Mouse (Mus musculus) mouse embryonic stem cell (cell line): ENCODE measurements around the gene Tm4sf5.
"Not testable (repeated sequence)": the region's sequence is repeated elsewhere in the genome, so short reads cannot be mapped to it uniquely, and the experiment has no call there.

Experiments used
- in situ Hi-C, 2 experiments: fragments of 300-500 bp; cut with MboI; formaldehyde crosslinking; loops; 1 replicate in 1 of 2; 3 replicates in 1 of 2; pipeline ENCODE4 v1.14.3; 2019 to 2020; ENCODE audit warnings: low sequenced_read_pairs in 2 of 2, low pct_unique_long_range_greater_than_20kb in 1 of 2, mixed read lengths in 1 of 2; ENCODE audit not compliant: unreplicated experiment in 1 of 2

Tm4sf5 gene

DNA sequence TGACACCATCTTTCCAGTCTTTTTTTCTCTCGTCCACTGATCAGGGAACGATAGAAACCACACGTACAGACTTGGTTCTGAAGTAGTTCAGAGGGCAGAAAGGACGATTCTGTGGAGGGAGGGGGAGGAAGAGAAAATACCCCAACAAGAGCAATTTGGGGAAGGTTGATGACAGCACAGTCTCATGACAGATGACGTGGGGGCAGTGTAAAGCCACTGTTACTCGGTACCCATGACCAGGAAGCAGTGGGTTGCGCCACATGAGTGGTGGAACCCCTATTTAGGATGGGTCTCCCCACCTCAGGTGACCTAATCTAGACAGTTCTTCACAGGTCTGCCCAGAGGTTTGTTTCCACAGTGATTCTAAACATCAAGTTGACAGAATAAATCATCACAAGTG is 23.6 kb downstream of the Tm4sf5 start:
- in situ Hi-C loops = loop anchor here (5.0 to 10.0 kb wide), 2 partner anchors 86 to 89 kb away; partner anchors contain the start of genes 4930544D05Rik (in 2 of the 2) and Chrne (in 2 of the 2)

DNA sequence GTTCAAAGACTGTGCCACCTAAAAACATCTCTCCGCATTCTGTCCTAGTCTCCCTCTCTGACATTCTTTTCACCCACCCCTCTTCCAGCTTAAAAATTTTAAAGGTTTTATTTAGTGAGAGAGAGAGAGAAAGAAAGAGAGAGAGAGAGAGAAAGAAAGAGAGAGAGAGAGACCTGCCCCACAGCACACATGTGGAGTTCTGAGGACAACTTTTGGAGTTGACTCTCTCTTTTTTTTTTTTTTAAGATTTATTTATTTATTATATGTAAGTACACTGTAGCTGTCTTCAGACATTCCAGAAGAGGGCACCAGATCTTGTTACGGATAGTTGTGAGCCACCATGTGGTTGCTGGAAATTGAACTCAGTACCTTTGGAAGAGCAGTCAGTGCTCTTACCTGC is 26.0 kb downstream of the Tm4sf5 start:
- in situ Hi-C loops = not testable (repeated sequence)

DNA sequence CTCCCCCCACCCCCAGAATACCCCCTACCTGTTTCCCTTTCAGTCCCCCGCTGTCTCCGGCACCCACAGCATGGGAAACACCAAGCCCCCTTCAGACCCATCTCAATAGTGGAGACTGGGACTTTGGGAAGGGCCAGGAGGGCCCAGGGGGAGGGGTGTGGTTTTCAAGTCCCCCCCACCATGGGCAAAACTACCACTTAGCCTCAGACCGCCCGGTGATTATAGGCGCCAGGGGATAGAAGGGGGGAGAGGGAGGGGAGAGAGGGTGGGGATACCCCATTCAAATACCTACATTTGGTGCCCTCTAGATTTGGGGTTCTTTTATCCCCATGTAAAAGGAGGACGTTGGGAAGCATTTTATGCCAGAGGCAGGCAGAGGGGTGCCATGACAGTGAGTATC is 27.8 kb downstream of the Tm4sf5 start, which contains the start of gene Gm40193:
Gene Gm40193 (minus strand): TSS at position 101 of the 400 bp plus-strand sequence.
- in situ Hi-C loops = no loop called here

DNA sequence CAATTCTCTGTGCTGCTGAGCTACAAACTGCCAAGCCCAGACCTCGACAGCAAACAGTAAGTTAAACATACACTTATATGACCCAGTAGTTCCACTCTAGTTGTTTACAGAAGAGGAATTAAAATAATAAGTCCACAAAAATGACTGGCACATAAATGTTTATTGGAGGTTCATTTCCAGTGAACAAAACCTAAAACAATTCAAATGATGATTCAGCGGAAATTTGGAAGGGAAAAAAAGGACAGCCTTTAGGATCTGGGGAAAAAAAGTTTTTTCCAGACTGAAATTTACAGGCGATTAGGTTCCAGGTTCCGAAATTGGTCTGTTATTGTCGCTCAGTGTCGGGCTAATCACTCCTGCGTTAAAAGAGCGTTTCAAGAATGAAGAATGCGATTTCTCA is 34.4 kb downstream of the Tm4sf5 start:
- in situ Hi-C loops = no loop called here

DNA sequence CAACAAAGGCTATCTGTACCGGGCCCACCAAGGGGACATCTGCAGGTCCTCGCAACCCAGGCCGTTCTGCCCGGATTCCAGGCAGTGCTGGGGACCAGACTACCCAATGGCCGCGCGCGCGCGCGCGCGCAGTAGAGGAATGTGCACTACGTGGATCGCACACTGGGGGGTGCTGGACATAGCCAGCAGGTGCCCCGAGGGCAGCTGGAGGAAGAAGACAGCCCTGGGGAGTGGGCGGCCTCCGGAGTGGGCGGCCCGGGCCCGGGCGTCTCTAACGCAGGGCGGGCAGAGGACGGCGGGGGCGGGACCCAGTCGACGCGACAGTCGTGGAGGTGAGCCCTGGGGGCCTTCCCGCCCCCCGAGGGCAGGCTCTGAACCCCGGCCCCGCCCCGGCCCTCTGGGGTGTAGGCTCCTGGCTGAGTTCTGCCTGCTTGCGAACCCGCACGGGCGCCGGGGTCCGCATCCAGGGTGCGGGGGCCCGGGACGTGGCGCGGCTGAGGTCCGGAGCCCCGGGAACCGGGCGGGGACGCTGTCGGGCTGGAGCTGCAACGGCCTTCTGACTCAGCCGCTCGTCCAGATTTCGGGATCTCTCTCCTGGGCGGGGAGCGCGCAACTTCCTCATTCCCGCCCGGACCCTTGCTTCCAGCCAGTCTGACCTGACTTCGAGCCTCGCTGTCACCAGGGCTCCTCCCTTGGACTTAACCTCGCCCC is 35.0 kb downstream of the Tm4sf5 start, which contains the start of gene Pld2:
Gene Pld2 (plus strand): TSS at position 188 of the 711 bp plus-strand sequence.
- in situ Hi-C loops = no loop called here

DNA sequence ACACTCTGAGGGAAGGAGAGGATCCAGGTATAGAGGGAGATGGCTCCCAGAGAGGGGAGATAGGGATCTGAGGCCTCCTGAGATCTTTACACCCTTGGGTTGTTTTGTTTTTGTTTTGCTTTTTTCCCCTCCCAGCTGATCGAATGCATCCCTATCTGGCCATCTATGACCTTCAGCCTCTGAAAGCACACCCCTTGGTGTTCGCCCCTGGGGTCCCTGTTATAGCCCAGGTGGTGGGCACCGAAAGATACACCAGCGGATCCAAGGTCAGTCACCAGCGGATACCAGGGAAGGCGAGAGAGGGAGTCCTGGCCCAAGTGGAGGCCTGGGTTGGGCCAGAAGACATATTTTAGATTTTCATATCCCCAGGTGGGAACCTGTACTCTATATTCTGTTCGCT is 35.9 kb downstream of the Tm4sf5 start:
- in situ Hi-C loops = no loop called here

DNA sequence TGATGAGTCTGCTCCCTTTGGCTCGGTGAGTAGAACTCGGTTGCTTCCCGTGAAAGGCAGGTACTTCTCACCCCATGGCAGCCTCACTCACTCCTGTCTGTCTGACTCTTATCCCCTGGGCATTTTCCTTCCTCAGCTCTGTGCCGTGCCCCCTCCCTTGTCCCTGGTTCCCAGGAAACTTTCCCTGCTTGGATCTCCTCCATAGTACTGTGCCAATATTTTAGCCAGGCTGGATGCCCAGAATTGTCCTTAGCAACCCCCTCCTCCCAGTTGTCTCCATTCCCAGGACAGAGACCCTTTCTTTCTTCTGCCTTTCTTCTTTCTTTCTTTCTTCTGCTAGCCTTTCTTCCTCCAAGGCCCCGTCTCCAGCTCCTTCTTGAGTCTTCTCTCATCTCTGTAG is 36.4 kb downstream of the Tm4sf5 start:
- in situ Hi-C loops = no loop called here

DNA sequence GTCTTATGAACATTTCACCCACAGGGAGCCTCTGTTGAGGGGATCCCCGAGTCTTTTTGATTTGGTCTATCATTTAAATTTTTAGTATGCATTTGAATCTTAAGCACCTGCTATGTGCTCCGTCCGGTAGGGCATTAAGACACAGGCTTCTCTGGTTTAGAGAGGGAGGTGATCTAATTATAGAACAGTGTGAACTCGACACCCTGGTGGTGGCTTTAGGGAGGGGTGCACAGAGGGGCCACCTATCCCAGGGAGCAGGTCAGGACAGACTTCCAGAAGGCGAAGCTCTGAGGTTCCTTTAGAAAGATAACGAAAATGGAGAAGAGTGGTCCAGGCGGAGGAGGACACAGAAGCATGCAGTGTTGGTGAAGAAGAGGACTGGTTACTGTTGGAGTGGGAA is 39.5 kb downstream of the Tm4sf5 start:
- in situ Hi-C loops = no loop called here

DNA sequence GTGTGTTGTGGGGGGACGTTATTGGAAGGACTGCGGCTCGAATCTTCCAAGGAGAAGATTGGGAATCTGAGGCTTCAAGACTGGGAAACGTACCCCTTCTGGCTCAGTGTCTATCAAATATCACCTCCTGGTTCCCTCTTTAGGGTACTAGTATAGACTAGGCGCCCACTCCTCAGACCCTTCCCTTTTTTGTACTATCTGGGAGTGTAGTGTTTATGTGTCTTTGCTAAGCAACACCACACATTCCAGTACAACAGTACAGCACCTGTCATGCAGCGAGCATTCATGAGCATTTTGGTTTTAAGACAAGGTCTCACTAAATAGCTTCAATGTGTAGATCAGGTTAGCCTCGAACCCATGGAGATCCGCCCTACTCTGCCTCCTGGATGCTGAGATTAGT is 46.5 kb downstream of the Tm4sf5 start:
- in situ Hi-C loops = no loop called here

DNA sequence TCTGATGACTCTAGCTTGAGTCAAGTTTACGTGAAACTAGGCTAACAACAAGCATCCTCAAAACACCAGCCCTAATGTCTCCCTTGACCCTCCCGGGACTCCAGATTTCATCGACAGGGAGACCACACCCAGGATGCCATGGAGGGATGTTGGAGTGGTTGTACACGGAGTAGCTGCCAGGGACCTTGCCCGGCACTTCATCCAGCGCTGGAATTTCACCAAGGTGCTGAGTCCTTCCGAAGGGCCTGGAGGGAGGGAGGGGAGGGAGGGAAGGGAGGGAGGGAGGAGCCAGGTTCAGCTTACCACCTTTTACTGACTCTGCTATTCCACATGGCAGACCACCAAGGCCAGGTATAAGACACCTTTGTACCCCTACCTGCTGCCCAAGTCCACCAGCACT is 48.9 kb downstream of the Tm4sf5 start:
- in situ Hi-C loops = no loop called here

DNA sequence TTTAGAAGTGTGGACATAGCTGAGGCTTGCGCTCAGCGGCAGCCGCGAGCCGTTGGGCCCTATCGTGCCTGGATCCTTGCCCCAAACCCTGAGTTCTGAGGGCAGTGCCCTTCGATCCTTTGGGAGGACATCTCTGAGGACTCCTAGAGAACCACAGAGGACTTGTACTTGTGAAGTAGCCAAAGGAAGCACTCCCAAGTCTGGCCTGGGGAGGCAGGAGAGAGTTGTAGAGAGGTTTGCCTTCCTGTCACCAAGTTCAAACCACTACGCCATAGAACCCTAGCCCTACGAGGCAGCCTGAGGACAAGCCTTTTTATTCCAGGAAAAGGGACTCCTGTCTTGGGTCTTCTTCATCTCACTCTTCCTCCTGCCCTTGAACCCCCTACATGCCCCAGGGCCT is 52.5 kb downstream of the Tm4sf5 start:
- in situ Hi-C loops = no loop called here
